Mouse (Mus musculus) intestine, embryonic 14.5 days (tissue): ENCODE measurements around the gene Ypel5. TPM values are rescaled to one million over a fixed set of nuclear protein-coding genes. Genes with fewer than 3 reads are reported as not detected.

Experiments used
- ATAC-seq: fragments of 200-750 bp; cut with Nextera tagmentation; replicated peaks from 2 replicates; pipeline ENCODE4 v1.8.0; 2017; ENCODE audit warnings: low read depth, moderate number of reproducible peaks, moderate TSS enrichment, moderate library complexity; ENCODE audit not compliant: low FRiP score, low TSS enrichment
- DNase-seq: peaks from one replicate; pipeline ENCODE4 v3.0.0-alpha.2; 2018; ENCODE audit warnings: low spot score
- H3K27ac ChIP-seq: fragments of 300-500 bp; sonication (generic); 2 replicates; pipeline ENCODE4 v1.5.1; 2014; ENCODE audit warnings: low read depth, mild to moderate bottlenecking, control low read depth
- H3K27me3 ChIP-seq: fragments of 300-500 bp; sonication (generic); replicated peaks from 2 replicates; pipeline ENCODE4 v1.6.1; 2014; ENCODE audit warnings: low read length, control low read depth; ENCODE audit not compliant: control insufficient read depth, insufficient read depth
- H3K36me3 ChIP-seq: fragments of 300-500 bp; sonication (generic); 2 replicates; pipeline ENCODE4 v1.6.1; 2014; ENCODE audit warnings: low read length, control low read depth; ENCODE audit not compliant: control insufficient read depth, insufficient read depth
- H3K4me1 ChIP-seq: fragments of 300-500 bp; sonication (generic); replicated peaks from 2 replicates; pipeline ENCODE4 v1.6.1; 2014; ENCODE audit warnings: low read length, control low read depth, mixed read lengths; ENCODE audit not compliant: control insufficient read depth, insufficient read depth
- H3K4me2 ChIP-seq: fragments of 300-500 bp; sonication (generic); 2 replicates; pipeline ENCODE4 v1.6.1; 2014; ENCODE audit warnings: low read length
- H3K4me3 ChIP-seq: fragments of 300-500 bp; sonication (generic); 2 replicates; pipeline ENCODE4 v1.5.1; 2014; ENCODE audit warnings: low read depth, low read length, control low read depth, mixed read lengths
- H3K9ac ChIP-seq: fragments of 300-500 bp; sonication (generic); 2 replicates; pipeline ENCODE4 v1.6.1; 2014; ENCODE audit warnings: mild to moderate bottlenecking, low read length
- H3K9me3 ChIP-seq: fragments of 300-500 bp; sonication (generic); 2 replicates; pipeline ENCODE4 v1.6.1; 2016; ENCODE audit warnings: low read length, control low read depth; ENCODE audit not compliant: control insufficient read depth
- WGBS: fragments of 180-500 bp; shearing (Covaris S2); extraction: QIAGEN DNeasy Blood & Tissue Kit; methylation state at CpG from one replicate; pipeline ENCODE4 v1.1.7; 2014; 5-methylcytosine and 5-hydroxymethylcytosine counted together
- polyA plus RNA-seq: library from polyadenylated mRNA; unstranded; fragments of >200 nt; fragmentation: Nextera tagmentation; extraction: Ambion mirVana; gene quantifications from 2 replicates; pipeline ENCODE4 v1.2.1, GENCODE M21; 2014

The Ypel5 gene
- polyA plus RNA-seq, 1 experiment from 2014 or later: 35.9 TPM

DNA sequence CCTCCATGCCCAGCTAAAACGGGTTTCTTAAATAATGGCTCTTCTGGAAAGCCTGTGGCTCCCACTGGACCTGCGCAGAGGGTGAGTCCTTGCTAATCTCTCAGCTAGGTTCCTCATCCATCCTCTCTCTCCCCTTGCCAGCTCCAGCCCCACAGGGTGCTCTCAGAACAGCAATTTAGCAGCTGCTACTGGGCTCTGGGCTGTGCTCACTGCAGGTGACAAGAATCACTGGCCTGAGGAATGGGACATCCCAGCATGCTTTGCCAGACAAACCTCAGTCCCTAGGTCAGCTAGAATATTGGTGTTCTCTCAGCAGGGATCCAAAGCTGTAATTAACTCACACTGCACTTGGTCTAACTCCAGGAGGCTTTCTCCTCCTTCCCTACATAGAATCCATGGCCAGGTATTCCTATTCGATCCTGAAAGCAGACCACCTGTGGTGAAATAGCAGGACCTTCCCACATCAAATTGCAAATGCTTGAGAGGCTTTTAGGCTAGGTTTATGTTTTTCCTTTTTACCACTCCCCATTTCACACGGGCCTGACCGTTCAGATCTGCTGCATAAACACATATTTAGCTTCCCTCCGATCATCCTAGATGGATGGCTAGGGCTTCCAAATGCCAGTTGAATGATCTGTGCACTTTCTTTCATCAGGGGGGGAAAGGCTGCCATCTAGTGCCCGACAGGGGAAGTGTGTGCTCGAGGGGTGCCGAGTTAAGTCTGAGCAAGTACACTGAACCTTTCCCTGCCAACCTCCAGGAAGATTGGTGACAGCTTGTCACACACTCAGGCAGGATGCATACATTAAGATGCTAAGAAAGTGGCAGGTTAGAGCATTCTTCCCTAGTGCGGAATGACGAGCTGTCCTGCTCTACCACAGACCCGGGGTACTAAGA, 22.6 kb upstream of the Ypel5 start:
- WGBS: 22% methylated on average over 12 of the region's 12 CpGs
- Histone ChIP-seq H3K9ac (no peak overlapping the region), H3K36me3 (no peaks in the 10 kb centered on the region), H3K4me2 (no peak overlapping the region), H3K27ac (no peak overlapping the region), H3K4me1 (no peaks in the 10 kb centered on the region), H3K4me3 (no peak overlapping the region), H3K27me3 (no peaks in the 10 kb centered on the region), H3K9me3 (no peaks in the 10 kb centered on the region)
- ATAC-seq: no peak
- peak; percentile 76 for DNase-seq

DNA sequence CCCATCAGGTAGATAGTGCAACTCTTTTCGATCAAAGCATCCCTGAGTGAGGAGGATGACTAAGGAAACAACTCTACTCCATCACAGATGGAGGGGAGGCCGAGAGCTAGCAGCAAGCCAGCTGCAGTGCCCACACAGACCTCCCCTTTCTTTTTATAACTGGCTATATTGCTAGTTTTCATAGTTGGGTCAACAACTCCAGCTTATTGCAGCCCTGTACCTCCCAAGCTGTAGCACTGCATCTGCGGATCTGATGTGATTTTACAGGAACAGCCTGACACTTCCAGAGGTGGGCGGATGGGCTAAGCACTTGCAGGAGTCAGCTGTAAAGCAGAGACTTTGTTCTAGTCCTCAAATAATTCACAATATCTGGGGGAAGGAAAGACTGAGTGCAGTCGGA, 18.7 kb upstream of the Ypel5 start:
- 83% methylated on average over 5 of the region's 5 CpGs for WGBS
- Histone ChIP-seq H3K4me2 (no peak overlapping the region), H3K4me3 (no peak overlapping the region), H3K9ac (no peak overlapping the region), H3K9me3 (no peaks in the 10 kb centered on the region), H3K4me1 (no peaks in the 10 kb centered on the region), H3K27me3 (no peaks in the 10 kb centered on the region), H3K36me3 (no peaks in the 10 kb centered on the region), H3K27ac (no peak overlapping the region)
- no peak for ATAC-seq
- no peak for DNase-seq

DNA sequence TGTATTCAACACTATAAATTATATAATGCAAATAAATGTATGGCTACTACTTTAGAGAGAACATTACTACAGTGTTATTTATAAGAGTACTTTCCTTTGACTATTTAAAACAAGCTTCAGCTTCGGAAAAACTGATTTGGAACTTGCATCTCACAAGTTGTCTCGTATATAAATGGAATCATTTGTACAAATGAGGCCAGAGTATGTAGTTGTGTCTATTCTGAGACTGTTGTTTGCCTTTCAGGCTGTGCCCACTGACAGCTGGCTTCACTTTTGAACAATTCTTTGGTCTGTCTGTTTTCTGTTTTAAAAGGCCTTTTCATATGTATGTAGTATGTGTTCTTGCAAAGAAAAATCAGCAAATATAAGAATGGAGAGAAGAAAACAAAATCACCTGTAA, 16.5 kb upstream of the Ypel5 start:
- Histone ChIP-seq H3K9ac (no peak overlapping the region), H3K27me3 (no peaks in the 10 kb centered on the region), H3K4me1 (no peaks in the 10 kb centered on the region), H3K4me3 (no peak overlapping the region), H3K4me2 (no peak overlapping the region), H3K36me3 (no peaks in the 10 kb centered on the region), H3K27ac (no peak overlapping the region), H3K9me3 (no peaks in the 10 kb centered on the region)
- no peak for DNase-seq
- no peak for ATAC-seq
- 63% methylated on average over 2 of the region's 2 CpGs for WGBS

DNA sequence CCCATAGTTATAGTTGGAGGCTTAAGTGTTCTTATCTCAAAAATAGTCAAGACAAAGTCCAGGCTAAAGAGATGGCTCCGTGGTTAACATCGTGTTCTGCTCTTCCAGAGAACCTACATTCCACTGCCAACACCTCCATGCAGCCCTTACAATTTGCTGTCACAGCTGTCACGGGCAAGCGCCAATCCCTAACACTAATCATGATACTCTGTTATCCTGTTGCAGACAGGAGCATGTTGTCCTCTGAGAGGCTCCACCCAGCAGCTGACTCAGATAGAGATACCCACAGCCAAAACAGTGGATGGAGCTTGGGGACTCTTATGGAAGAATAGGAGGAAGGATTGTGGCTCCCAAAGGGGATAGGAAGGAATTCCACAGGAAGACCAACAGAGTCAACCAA, 15.8 kb upstream of the Ypel5 start:
- ATAC-seq (no peak), DNase-seq (peak; percentile 46)
- H3K27ac ChIP-seq: no peak overlapping the region
- H3K4me1 ChIP-seq: no peaks in the 10 kb centered on the region
- H3K9ac ChIP-seq: no peak overlapping the region
- H3K4me3 ChIP-seq: no peak overlapping the region
- no peaks in the 10 kb centered on the region for H3K36me3 ChIP-seq
- no peaks in the 10 kb centered on the region for H3K9me3 ChIP-seq
- no peaks in the 10 kb centered on the region for H3K27me3 ChIP-seq
- H3K4me2 ChIP-seq: no peak overlapping the region
- 55% methylated on average over 4 of the region's 4 CpGs for WGBS

DNA sequence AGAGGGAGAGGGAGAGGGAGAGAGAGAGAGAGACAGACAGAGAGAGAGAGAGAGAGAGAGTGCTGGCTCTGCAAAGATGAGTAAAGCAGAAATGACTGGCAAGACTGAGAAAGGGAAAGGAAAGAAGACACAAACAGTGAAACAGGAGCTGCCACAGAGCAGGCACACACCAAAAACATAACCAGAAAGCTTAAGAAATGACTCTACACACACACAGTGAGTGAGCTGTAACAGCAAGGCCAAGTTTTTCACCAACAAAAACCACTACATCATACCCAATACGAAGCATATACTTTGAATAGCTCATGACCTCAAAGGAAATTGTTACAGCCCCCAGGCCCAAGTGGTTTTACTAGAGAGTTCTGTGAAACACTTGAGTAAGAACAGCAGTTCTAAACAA, 14.3 kb upstream of the Ypel5 start:
- H3K36me3 ChIP-seq: no peaks in the 10 kb centered on the region
- DNase-seq (no peak), ATAC-seq (no peak)
- no peak overlapping the region for H3K27ac ChIP-seq
- no peaks in the 10 kb centered on the region for H3K27me3 ChIP-seq
- no peak overlapping the region for H3K4me2 ChIP-seq
- no peaks in the 10 kb centered on the region for H3K4me1 ChIP-seq
- H3K9ac ChIP-seq: no peak overlapping the region
- no peak overlapping the region for H3K4me3 ChIP-seq
- 68% methylated on average over 1 of the region's 1 CpGs for WGBS
- H3K9me3 ChIP-seq: no peaks in the 10 kb centered on the region

DNA sequence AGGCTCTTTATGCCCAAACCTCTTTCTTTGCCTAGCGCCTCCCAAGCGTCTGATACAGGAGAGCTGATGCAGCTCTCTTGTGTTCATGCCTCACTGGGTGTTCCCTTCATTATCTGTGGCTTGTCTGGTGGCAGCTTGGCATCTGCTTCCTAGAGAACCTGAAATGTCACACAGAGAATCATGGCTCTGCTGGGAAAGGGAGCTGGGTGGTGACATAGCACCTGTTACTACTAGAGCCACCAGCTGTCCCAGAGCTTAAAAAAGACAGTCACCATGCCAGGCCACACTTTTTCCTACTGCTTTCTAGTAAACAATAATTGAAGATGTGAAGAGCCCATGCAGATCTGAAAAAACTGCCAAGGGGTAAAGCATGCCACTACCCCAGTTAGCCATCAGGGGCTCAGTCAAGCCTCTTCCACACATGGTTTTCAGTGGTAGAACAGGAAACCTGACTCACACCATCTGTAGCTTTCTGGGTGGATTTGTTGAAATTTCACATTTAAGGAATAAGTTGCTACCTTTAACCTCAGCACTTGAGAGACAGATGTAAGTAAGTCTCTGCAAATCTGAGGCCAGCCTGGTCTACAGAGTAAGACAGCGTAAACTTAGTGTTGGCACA, 9.2 kb upstream of the Ypel5 start:
- WGBS: 94% methylated on average over 3 of the region's 3 CpGs
- no peak overlapping the region for H3K27ac ChIP-seq

DNA sequence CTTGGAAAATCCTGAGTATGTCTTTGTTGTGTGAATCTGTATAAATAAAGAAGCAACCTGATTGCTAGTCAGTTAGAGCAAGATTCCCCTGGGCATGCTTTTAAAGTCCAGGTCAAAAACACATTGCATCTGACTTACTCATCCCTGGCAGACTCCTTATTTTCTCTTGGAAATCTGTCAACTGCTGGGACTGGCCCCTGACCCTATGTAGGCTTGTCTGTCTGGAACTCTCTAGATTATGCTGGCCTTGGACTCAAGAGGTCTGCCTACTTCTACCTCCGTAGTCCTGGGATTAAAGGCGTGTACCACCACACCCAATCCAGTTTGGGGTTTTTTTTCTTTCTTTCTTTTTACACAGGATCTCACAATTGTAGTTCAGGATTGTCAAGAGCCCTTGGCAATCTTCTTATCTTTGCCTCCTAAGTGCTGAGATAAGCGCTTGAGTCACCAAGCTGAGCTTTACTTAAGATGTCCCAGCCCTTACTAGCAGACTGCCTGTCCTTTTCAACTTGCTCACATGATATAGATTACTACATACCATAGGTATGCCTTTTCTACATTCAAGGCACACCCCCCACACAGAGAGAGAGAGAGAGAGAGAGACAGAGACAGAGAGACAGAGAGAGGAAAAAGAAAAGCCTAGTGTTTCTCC, 8.1 kb upstream of the Ypel5 start:
- Histone ChIP-seq H3K9me3 (no peaks in the 10 kb centered on the region), H3K9ac (no peak overlapping the region), H3K27me3 (no peaks in the 10 kb centered on the region), H3K4me1 (no peaks in the 10 kb centered on the region), H3K4me2 (no peak overlapping the region), H3K4me3 (no peak overlapping the region), H3K36me3 (no peaks in the 10 kb centered on the region), H3K27ac (no peak overlapping the region)
- DNase-seq (no peak), ATAC-seq (peak; percentile 87)
- WGBS: 47% methylated on average over 3 of the region's 3 CpGs

More for the DNA sequence above, 9.2 kb upstream of the Ypel5 start:
- Histone ChIP-seq H3K27me3 (no peaks in the 10 kb centered on the region), H3K4me3 (no peak overlapping the region), H3K9ac (no peak overlapping the region), H3K4me2 (no peak overlapping the region), H3K9me3 (no peaks in the 10 kb centered on the region), H3K4me1 (no peaks in the 10 kb centered on the region), H3K36me3 (no peaks in the 10 kb centered on the region)
- ATAC-seq: no peak
- no peak for DNase-seq

DNA sequence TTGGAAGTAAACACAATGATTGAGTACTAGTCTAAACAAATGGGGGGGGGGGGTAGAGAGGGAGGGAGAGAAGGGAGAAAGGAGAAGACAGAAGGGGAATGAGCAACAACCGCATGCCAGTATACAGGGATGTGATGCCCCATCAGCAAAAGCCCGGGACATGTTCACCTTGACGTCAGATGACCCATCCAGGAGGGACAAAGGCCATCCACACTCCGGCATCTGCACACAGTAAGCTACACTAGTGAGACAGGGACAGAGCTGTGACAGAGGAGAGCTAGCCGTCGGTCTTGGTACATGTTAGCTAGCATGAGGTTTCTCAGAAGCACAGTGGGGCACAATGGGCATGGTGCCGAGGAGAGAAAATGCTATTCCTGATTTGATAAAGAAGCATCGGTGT, 7.6 kb upstream of the Ypel5 start:
- Histone ChIP-seq H3K27me3 (no peaks in the 10 kb centered on the region), H3K27ac (no peak overlapping the region), H3K4me3 (no peak overlapping the region), H3K4me1 (no peaks in the 10 kb centered on the region), H3K9me3 (no peaks in the 10 kb centered on the region), H3K9ac (no peak overlapping the region), H3K4me2 (no peak overlapping the region), H3K36me3 (no peaks in the 10 kb centered on the region)
- ATAC-seq: peak; percentile 45
- WGBS: 61% methylated on average over 8 of the region's 8 CpGs
- no peak for DNase-seq
